Mouse (Mus musculus) embryonic facial prominence, embryonic 14.5 days (tissue): ENCODE measurements around the gene Hist1h2ag. TPM values are rescaled to one million over a fixed set of nuclear protein-coding genes. Genes with fewer than 3 reads are reported as not detected.

ENCODE experiments used
- ATAC-seq: fragments of 200-750 bp; cut with Nextera tagmentation; 2 replicates; pipeline ENCODE4 v1.8.0; 2017; ENCODE audit warnings: low read depth, moderate number of reproducible peaks, moderate TSS enrichment
- DNase-seq: peaks from one replicate; pipeline ENCODE4 v3.0.0-alpha.2; 2015; ENCODE audit warnings: low spot score
- H3K27ac ChIP-seq: fragments of 300-500 bp; sonication (generic); replicated peaks from 2 replicates; pipeline ENCODE4 v1.5.1; 2014; ENCODE audit warnings: low read depth, mild to moderate bottlenecking, low read length, moderate library complexity
- H3K27me3 ChIP-seq: fragments of 300-500 bp; sonication (generic); replicated peaks from 2 replicates; pipeline ENCODE4 v1.6.1; 2014; ENCODE audit warnings: low read length; ENCODE audit not compliant: control insufficient read depth, insufficient read depth
- H3K36me3 ChIP-seq: fragments of 300-500 bp; sonication (generic); 2 replicates; pipeline ENCODE4 v1.6.1; 2014; ENCODE audit warnings: low read length, mixed read lengths; ENCODE audit not compliant: control insufficient read depth, insufficient read depth
- H3K4me1 ChIP-seq: fragments of 300-500 bp; sonication (generic); 2 replicates; pipeline ENCODE4 v1.6.1; 2014; ENCODE audit warnings: antibody characterized with exemption, low read length; ENCODE audit not compliant: control insufficient read depth, insufficient read depth
- H3K4me2 ChIP-seq: fragments of 300-500 bp; sonication (generic); 2 replicates; pipeline ENCODE4 v1.6.1; 2014; ENCODE audit warnings: low read depth, mild to moderate bottlenecking, low read length, moderate library complexity, mixed read lengths
- H3K4me3 ChIP-seq: fragments of 300-500 bp; sonication (generic); 2 replicates; pipeline ENCODE4 v1.5.1; 2014; ENCODE audit warnings: low read depth, mild to moderate bottlenecking, low read length
- H3K9ac ChIP-seq: fragments of 300-500 bp; sonication (generic); 2 replicates; pipeline ENCODE4 v1.6.1; 2014; ENCODE audit warnings: low read depth, mild to moderate bottlenecking, low read length, moderate library complexity, mixed read lengths
- H3K9me3 ChIP-seq: fragments of 300-500 bp; sonication (generic); 2 replicates; pipeline ENCODE4 v1.6.1; 2016; ENCODE audit warnings: low read length; ENCODE audit not compliant: control insufficient read depth
- WGBS: fragments of 180-500 bp; shearing (Covaris S2); extraction: QIAGEN DNeasy Blood & Tissue Kit; methylation state at CpG from one replicate; pipeline ENCODE4 v1.1.7; 2014; 5-methylcytosine and 5-hydroxymethylcytosine counted together
- microRNA-seq: library from miRNA; unstranded; fragments of <30 nt; microRNA quantifications from one replicate; pipeline ENCODE4, GENCODE M21; 2016; ENCODE audit warnings: borderline number of aligned reads
- polyA plus RNA-seq: library from polyadenylated mRNA; unstranded; fragments of >200 nt; fragmentation: Nextera tagmentation; extraction: Ambion mirVana; gene quantifications from 2 replicates; pipeline ENCODE4 v1.2.1, GENCODE M21; 2014

Hist1h2ag gene
- polyA plus RNA-seq, 1 experiment from 2014 or later: 24.9 TPM

- Histone ChIP-seq H3K9ac (no peak overlapping the region), H3K4me2 (peak overlapping the region; percentile 56), H3K27ac (no peak overlapping the region), H3K4me3 (peak overlapping the region; percentile 38), H3K36me3 (no peaks in the 10 kb centered on the region), H3K9me3 (no peaks in the 10 kb centered on the region), H3K4me1 (0 out of 2 replicates have a peak, but pooled peaks cover 12% of the 10 kb centered on the region), H3K27me3 (peaks cover 85% of the 10 kb centered on the region)
- under 1% methylated on average over 13 of the region's 13 CpGs for WGBS
- no peak for ATAC-seq
- no peak for DNase-seq
Observed at GRCm38 (mm10) chr13:21996840-21997185, 45.9 kb downstream of the Hist1h2ag start.

- peaks cover 3% of the 10 kb centered on the region; the same call in 1 of the 2 replicates for H3K9me3 ChIP-seq
- H3K27me3 ChIP-seq: peaks cover 85% of the 10 kb centered on the region
- H3K36me3 ChIP-seq: no peaks in the 10 kb centered on the region
- no peak for DNase-seq
- H3K4me3 ChIP-seq: peak overlapping the region; percentile 38
- peak overlapping the region; percentile 56 for H3K4me2 ChIP-seq
- no peak for ATAC-seq
- H3K4me1 ChIP-seq: 0 out of 2 replicates have a peak, but pooled peaks cover 12% of the 10 kb centered on the region
- H3K27ac ChIP-seq: no peak overlapping the region
- no peak overlapping the region for H3K9ac ChIP-seq
- 3% methylated on average over 12 of the region's 12 CpGs for WGBS
Observed at GRCm38 (mm10) chr13:21996101-21996839, 46.5 kb downstream of the Hist1h2ag start.

DNA sequence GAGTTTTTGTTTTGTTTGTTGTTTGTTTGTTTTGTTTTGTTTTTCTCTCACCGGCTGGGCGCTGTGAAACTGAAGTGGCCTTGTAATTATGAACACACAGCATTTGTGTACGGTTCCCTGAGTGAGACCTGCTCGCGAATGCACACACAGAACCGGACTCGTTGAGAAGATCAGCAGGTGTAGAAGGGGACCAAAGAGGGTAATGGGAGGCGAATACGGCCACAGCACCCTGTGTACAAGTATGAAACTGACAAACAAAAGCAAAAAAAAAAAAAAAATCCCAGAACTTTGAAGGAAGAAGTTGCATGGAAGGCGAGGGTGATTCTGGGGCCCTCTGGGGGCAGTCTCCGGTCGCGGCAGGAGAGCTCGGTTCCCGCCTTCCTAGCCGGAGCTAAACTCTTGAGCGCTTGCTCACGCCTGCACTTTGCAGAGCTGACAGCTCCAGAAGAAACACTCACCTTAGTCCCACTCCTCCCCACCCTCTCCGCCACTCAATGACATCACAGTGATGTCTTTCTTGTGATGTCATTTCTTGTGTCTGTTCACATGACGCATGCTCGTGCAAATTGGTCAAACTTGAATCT, 47.3 kb downstream of the Hist1h2ag start:
- peak overlapping the region; percentile 37; the same call in 1 of the 2 replicates for H3K9ac ChIP-seq

DNA sequence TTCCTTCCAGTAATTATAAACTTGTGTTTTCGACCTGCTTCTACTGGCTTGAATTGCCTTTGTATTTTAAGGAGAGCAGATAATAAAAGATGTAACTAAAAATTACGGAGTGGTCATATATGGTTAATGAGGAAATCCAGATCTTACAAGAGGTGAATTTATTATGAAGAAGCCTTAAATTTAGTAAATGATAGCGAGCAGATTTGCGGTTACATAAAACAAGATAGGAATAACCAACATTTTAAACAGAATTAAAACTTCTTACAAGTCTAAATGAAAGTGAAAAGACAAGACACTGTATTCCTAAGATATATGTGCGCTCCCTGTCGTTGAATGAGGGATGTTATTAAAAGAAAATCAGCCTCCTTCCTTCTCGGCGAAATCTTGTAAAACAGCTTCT, 47.8 kb downstream of the Hist1h2ag start:
- Histone ChIP-seq H3K4me3 (peak overlapping the region; percentile 38), H3K9ac (peak overlapping the region; percentile 37; the same call in 1 of the 2 replicates), H3K27ac (no peak overlapping the region), H3K9me3 (peaks cover 7% of the 10 kb centered on the region; the same call in 1 of the 2 replicates), H3K4me2 (peak overlapping the region; percentile 56), H3K36me3 (no peaks in the 10 kb centered on the region), H3K27me3 (peaks cover 71% of the 10 kb centered on the region), H3K4me1 (0 out of 2 replicates have a peak, but pooled peaks cover 12% of the 10 kb centered on the region)
- ATAC-seq (no peak), DNase-seq (no peak)
- WGBS: 5% methylated on average over 8 of the region's 8 CpGs

More for the DNA sequence above, 47.3 kb downstream of the Hist1h2ag start:
- Histone ChIP-seq H3K4me3 (peak overlapping the region; percentile 38), H3K9me3 (peaks cover 7% of the 10 kb centered on the region; the same call in 1 of the 2 replicates), H3K36me3 (no peaks in the 10 kb centered on the region), H3K27me3 (peaks cover 76% of the 10 kb centered on the region), H3K4me1 (0 out of 2 replicates have a peak, but pooled peaks cover 12% of the 10 kb centered on the region), H3K27ac (no peak overlapping the region), H3K4me2 (peak overlapping the region; percentile 56)
- 1% methylated on average over 18 of the region's 21 CpGs for WGBS
- DNase-seq (peak; percentile 45), ATAC-seq (peak; percentile 57; the same call in 1 of the 2 replicates)

DNA sequence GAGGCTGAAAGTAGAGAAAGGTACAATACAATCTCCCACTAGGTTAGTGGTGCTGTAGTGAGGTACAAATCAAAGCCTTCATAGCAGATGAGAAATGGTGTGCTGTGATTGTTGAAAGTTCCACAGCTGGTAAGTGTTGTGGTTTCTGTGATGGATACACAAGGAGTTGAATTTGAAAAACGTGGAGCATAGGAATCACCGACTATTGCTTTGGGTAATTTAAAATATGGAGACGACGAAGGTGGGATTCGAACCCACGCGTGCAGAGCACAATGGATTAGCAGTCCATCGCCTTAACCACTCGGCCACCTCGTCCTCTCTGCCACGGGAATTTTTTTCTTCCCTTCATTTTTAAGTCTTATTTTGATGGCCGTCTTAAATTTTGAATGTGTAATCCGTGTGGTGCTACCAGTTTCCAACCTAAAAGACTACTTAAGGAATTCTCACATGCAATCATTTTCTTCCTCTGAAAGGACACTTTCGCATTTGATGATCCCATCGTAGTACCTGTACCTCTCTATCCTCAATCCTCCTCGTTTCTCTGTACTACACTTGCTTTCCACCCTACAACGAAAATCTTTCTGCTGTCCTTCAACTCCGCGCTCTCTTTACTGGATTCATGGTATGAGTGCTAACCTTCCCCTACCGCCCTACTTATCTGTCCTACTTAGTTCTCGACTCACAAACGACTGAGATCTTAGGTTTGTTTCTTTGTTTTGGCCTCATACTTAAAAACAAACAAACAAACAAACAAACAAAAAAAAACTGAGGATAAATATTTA, 48.6 kb downstream of the Hist1h2ag start:
- Histone ChIP-seq H3K4me1 (0 out of 2 replicates have a peak, but pooled peaks cover 12% of the 10 kb centered on the region), H3K27ac (no peak overlapping the region), H3K4me3 (0 out of 2 replicates have a peak overlapping the region, but pooled peaks have one; percentile 10), H3K9ac (no peak overlapping the region), H3K9me3 (peaks cover 7% of the 10 kb centered on the region; the same call in 1 of the 2 replicates), H3K27me3 (peaks cover 63% of the 10 kb centered on the region), H3K36me3 (no peaks in the 10 kb centered on the region), H3K4me2 (peak overlapping the region; percentile 23; the same call in 1 of the 2 replicates)
- peak; percentile 27 for DNase-seq
- no peak for ATAC-seq
- WGBS: 2% methylated on average over 22 of the region's 22 CpGs

- Histone ChIP-seq H3K4me1 (0 out of 2 replicates have a peak, but pooled peaks cover 12% of the 10 kb centered on the region), H3K36me3 (no peaks in the 10 kb centered on the region), H3K9ac (no peak overlapping the region), H3K9me3 (peaks cover 7% of the 10 kb centered on the region; the same call in 1 of the 2 replicates), H3K27me3 (peaks cover 47% of the 10 kb centered on the region), H3K4me2 (no peak overlapping the region), H3K27ac (no peak overlapping the region), H3K4me3 (no peak overlapping the region)
- ATAC-seq: no peak
- no peak for DNase-seq
- 78% methylated on average over 5 of the region's 5 CpGs for WGBS
Observed at GRCm38 (mm10) chr13:21992550-21992949, 50.2 kb downstream of the Hist1h2ag start.

Small RNA genes lying within 50 kb of the gene (microRNA-seq; reads per million reads assigned to microRNA genes)
- gene Gm26300 (not detected), gene Gm44390 (not detected), gene Gm44486 (not detected)

Other genes with a start within 250 kb of the Hist1h2ag start
- gene Hist1h2bq, start 232.7 kb downstream of the Hist1h2ag start, polyA plus RNA-seq: 13.6 and 14.1 TPM in 2 replicates
- not detected in 2 replicates for gene Hist1h2ao, start 232.5 kb downstream of the Hist1h2ag start, polyA plus RNA-seq
- gene Hist1h4m, start 231.2 kb downstream of the Hist1h2ag start, polyA plus RNA-seq: not detected in 2 replicates
- 14.1 and 16.4 TPM in 2 replicates for gene Hist1h4n, start 210.7 kb downstream of the Hist1h2ag start, polyA plus RNA-seq
- gene Hist1h2ap, start 209.4 kb downstream of the Hist1h2ag start, polyA plus RNA-seq: 2,692 and 2,964 TPM in 2 replicates
- 13.5 and 14.4 TPM in 2 replicates for gene Hist1h2br, start 209.2 kb downstream of the Hist1h2ag start, polyA plus RNA-seq
- 7.6 and 8.9 TPM in 2 replicates for gene Zfp184, start 97.8 kb downstream of the Hist1h2ag start, polyA plus RNA-seq
- 0.11 and 0.13 TPM in 2 replicates for gene Pom121l2, start 61.8 kb downstream of the Hist1h2ag start, polyA plus RNA-seq
- gene Prss16, start 33.2 kb downstream of the Hist1h2ag start, polyA plus RNA-seq: 0.70 and 0.83 TPM in 2 replicates
- 13.1 TPM in 1 of 2 replicates, not detected in the other for gene Hist1h2ah, start 7.4 kb downstream of the Hist1h2ag start, polyA plus RNA-seq
- gene Hist1h2bk, start 7.1 kb downstream of the Hist1h2ag start, polyA plus RNA-seq: 3.9 and 6.6 TPM in 2 replicates
- 11.8 and 13.3 TPM in 2 replicates for gene Hist1h4i, start 1.6 kb downstream of the Hist1h2ag start, polyA plus RNA-seq
- 3.4 and 7.4 TPM in 2 replicates for gene Hist1h2bj, start 270 bp upstream of the Hist1h2ag start, polyA plus RNA-seq
- not detected in 2 replicates for gene Vmn1r188, start 41.5 kb upstream of the Hist1h2ag start, polyA plus RNA-seq
- gene Vmn1r189, start 62.9 kb upstream of the Hist1h2ag start, polyA plus RNA-seq: 0.10 TPM in 1 of 2 replicates, not detected in the other
- not detected in 2 replicates for gene Vmn1r191, start 141.0 kb upstream of the Hist1h2ag start, polyA plus RNA-seq
- not detected in 2 replicates for gene Vmn1r192, start 148.2 kb upstream of the Hist1h2ag start, polyA plus RNA-seq
- gene Vmn1r193, start 180.2 kb upstream of the Hist1h2ag start, polyA plus RNA-seq: not detected in 2 replicates
- not detected in 2 replicates for gene Vmn1r194, start 201.3 kb upstream of the Hist1h2ag start, polyA plus RNA-seq
- not detected in 2 replicates for gene Vmn1r195, start 227.6 kb upstream of the Hist1h2ag start, polyA plus RNA-seq
- not detected in 2 replicates for gene Vmn1r196, start 247.0 kb upstream of the Hist1h2ag start, polyA plus RNA-seq